Mouse (Mus musculus) CH12.LX (cell line): ENCODE measurements at regions not wholly inside any gene's neighbourhood (a gene's known extent, or its start where the extent isn't known, plus 50 kb on each side); places are given as distances from the start of the nearest gene placed in this dataset.

Experiments used
- CTCF ChIP-seq, 2 experiments: IDR thresholded peaks in 1 of 2; conservative IDR thresholded peaks in 1 of 2; 2 replicates each; pipeline ENCODE4 v1.5.1; 2011 to 2012; ENCODE audit warnings: low read depth in 2 of 2, low read length in 2 of 2, improper control_type of control experiment in 1 of 2, inconsistent platforms in 1 of 2, mild to moderate bottlenecking in 1 of 2, moderate library complexity in 1 of 2
- EP300 ChIP-seq: IDR thresholded peaks from 2 replicates; pipeline ENCODE4 v1.6.1; 2011; ENCODE audit warnings: low read length, improper control_type of control experiment
- MAX ChIP-seq: IDR thresholded peaks from 2 replicates; pipeline ENCODE4 v1.6.1; 2011; ENCODE audit warnings: low read length, improper control_type of control experiment
- MAZ ChIP-seq: IDR thresholded peaks from 2 replicates; pipeline ENCODE4 v1.6.1; 2012; ENCODE audit warnings: low read depth, mild to moderate bottlenecking, inconsistent platforms, low read length, improper control_type of control experiment, moderate library complexity
- MEF2A ChIP-seq: IDR thresholded peaks from 2 replicates; pipeline ENCODE4 v1.6.1; 2014; ENCODE audit warnings: low read depth, mild to moderate bottlenecking, inconsistent platforms, low read length, improper control_type of control experiment, borderline replicate concordance
- POLR2A ChIP-seq: IDR thresholded peaks from 2 replicates; pipeline ENCODE4 v1.6.1; 2011; ENCODE audit warnings: low read depth, mild to moderate bottlenecking, improper control_type of control experiment, low read length
- POLR2AphosphoS2 ChIP-seq: IDR thresholded peaks from 2 replicates; pipeline ENCODE4 v1.6.1; 2011; ENCODE audit warnings: low read depth, low read length, improper control_type of control experiment
- TCF12 ChIP-seq: IDR thresholded peaks from 2 replicates; pipeline ENCODE4 v1.6.1; 2014; ENCODE audit warnings: low read depth, mild to moderate bottlenecking, inconsistent platforms, low read length, improper control_type of control experiment
- USF1 ChIP-seq: IDR thresholded peaks from 2 replicates; pipeline ENCODE4 v1.6.1; 2014; ENCODE audit warnings: low read depth, mild to moderate bottlenecking, inconsistent platforms, low read length, improper control_type of control experiment
- ZNF384 ChIP-seq: IDR thresholded peaks from 2 replicates; pipeline ENCODE4 v1.6.1; 2012; ENCODE audit warnings: low read depth, low read length, improper control_type of control experiment, inconsistent platforms

GRCm38 (mm10) chr11:37309691-37310090, 73.9 kb upstream of the Tenm2 start:
- no peak for TF ChIP-seq CTCF (conservative IDR thresholded peaks at IDR 0.05 in 1 of 2, IDR thresholded peaks at IDR 0.05 in 1 of 2; ENCODE audit: low read depth in 2 of 2, low read length in 2 of 2)
- no peak for TF ChIP-seq ZNF384
- TF ChIP-seq POLR2A = no peak
- TF ChIP-seq EP300 = no peak
- TF ChIP-seq MAX = no peak
- TF ChIP-seq POLR2AphosphoS2 = no peak
- no peak for TF ChIP-seq MEF2A
- no peak for TF ChIP-seq MAZ
- no peak for TF ChIP-seq TCF12
- no peak for TF ChIP-seq USF1
